Mouse (Mus musculus): Measurements from ENCODE around the gene Srsf9. TPM values are rescaled to one million over a fixed set of nuclear protein-coding genes. Genes with fewer than 3 reads are reported as not detected.

Srsf9 gene
- total RNA-seq, 2 experiments from 2014 or later: 85.8 to 88.9 TPM

GRCm38 (mm10) chr5:115326256-115326831 is 633 bp upstream of the Srsf9 start:
- no peak for DNase-seq

- peak; percentile 59 to 62 for DNase-seq
Measured at GRCm38 (mm10) chr5:115327610-115328548, 902 bp downstream of the Srsf9 start.

- DNase-seq: peak in 1 of 2 experiments; percentile 29
Measured at GRCm38 (mm10) chr5:115330955-115331354, 4.0 kb downstream of the Srsf9 start.

- no peak for DNase-seq
Measured at GRCm38 (mm10) chr5:115333626-115334025, 6.6 kb downstream of the Srsf9 start.

- DNase-seq: no peak
Measured at GRCm38 (mm10) chr5:115340007-115340406, 13.0 kb downstream of the Srsf9 start.

GRCm38 (mm10) chr5:115340577-115341313 is 13.8 kb downstream of the Srsf9 start, which contains the start of the genes Gatc and Triap1:
Gatc (minus strand) TSS chr5:115341178.
Triap1 (plus strand) TSS chr5:115341225.
- peak; percentile 88 to 89 for DNase-seq

GRCm38 (mm10) chr5:115341314-115342165 is 14.6 kb downstream of the Srsf9 start:
- DNase-seq: no peak

- peak; percentile 64 to 71 for DNase-seq
Measured at GRCm38 (mm10) chr5:115347564-115347963, 20.6 kb downstream of the Srsf9 start.

- DNase-seq: peak; percentile 98
Measured at GRCm38 (mm10) chr5:115348546-115349224, 21.7 kb downstream of the Srsf9 start, which contains the start of gene Cox6a1. Cox6a1 (minus strand) TSS chr5:115348981.

- DNase-seq: no peak
Measured at GRCm38 (mm10) chr5:115349225-115349555, 22.2 kb downstream of the Srsf9 start.

GRCm38 (mm10) chr5:115351348-115351747 is 24.4 kb downstream of the Srsf9 start:
- DNase-seq: no peak

GRCm38 (mm10) chr5:115355070-115355469 is 28.1 kb downstream of the Srsf9 start:
- no peak for DNase-seq

- peak; percentile 77 to 84 for DNase-seq
Measured at GRCm38 (mm10) chr5:115358872-115359271, 31.9 kb downstream of the Srsf9 start.

GRCm38 (mm10) chr5:115359438-115359837 is 32.5 kb downstream of the Srsf9 start:
- DNase-seq: no peak

- DNase-seq: no peak
Measured at GRCm38 (mm10) chr5:115359851-115360372, 32.9 kb downstream of the Srsf9 start.

GRCm38 (mm10) chr5:115362216-115362615 is 35.2 kb downstream of the Srsf9 start:
- DNase-seq: no peak

GRCm38 (mm10) chr5:115362819-115363714 is 36.1 kb downstream of the Srsf9 start:
- DNase-seq: peak in 1 of 2 experiments; percentile 42

- no peak for DNase-seq
Measured at GRCm38 (mm10) chr5:115364782-115365181, 37.8 kb downstream of the Srsf9 start.

- DNase-seq: no peak
Measured at GRCm38 (mm10) chr5:115371736-115372135, 44.8 kb downstream of the Srsf9 start.
